Mouse (Mus musculus) left cerebral cortex, postnatal 36 days (tissue): Measurements from ENCODE around the gene Slc16a12. TPM values are rescaled to one million over a fixed set of nuclear protein-coding genes. Genes with fewer than 3 reads are reported as not detected.

Experiments used
- DNase-seq, 2 experiments: peaks; one replicate each; pipeline ENCODE4 v3.0.0; 2021 to 2022; ENCODE audit warnings: low spot score in 2 of 2, mixed read lengths in 1 of 2
- intact Hi-C: fragments of 180-260 bp; cut with DNase I; formaldehyde crosslinking; loops from one replicate; pipeline ENCODE4 v1.15.1; 2025
- total RNA-seq, 2 experiments: library from RNA; stranded (reverse); gene quantifications; 2 replicates each; pipeline ENCODE4 v1.2.3; 2021

Gene Slc16a12
- total RNA-seq, 2 experiments from 2014 or later = 1.8 to 2.7 TPM

GRCm38 (mm10) chr19:34731356-34731755, 15.7 kb downstream of the Slc16a12 start:
- DNase-seq = no peak
- intact Hi-C loops = no loop called here

- DNase-seq = no peak
- intact Hi-C loops = no loop called here
These were observed 16.5 kb downstream of the Slc16a12 start for GRCm38 (mm10) chr19:34730584-34730983.

- intact Hi-C loops = no loop called here
- DNase-seq = no peak
These were observed 17.6 kb downstream of the Slc16a12 start for GRCm38 (mm10) chr19:34729505-34729904.

- intact Hi-C loops = no loop called here
- DNase-seq = no peak
These were observed 20.7 kb downstream of the Slc16a12 start for GRCm38 (mm10) chr19:34726254-34726962.

GRCm38 (mm10) chr19:34725418-34725817, 21.7 kb downstream of the Slc16a12 start:
- no peak for DNase-seq
- intact Hi-C loops = no loop called here

- intact Hi-C loops = no loop called here
These were observed 22.5 kb downstream of the Slc16a12 start for GRCm38 (mm10) chr19:34724598-34724997.

GRCm38 (mm10) chr19:34722541-34722940, 24.5 kb downstream of the Slc16a12 start:
- intact Hi-C loops = no loop called here
- no peak for DNase-seq

More at GRCm38 (mm10) chr19:34724598-34724997, 22.5 kb downstream of the Slc16a12 start:
- no peak for DNase-seq

- intact Hi-C loops = no loop called here
These were observed 27.0 kb downstream of the Slc16a12 start for GRCm38 (mm10) chr19:34720130-34720529.

GRCm38 (mm10) chr19:34718963-34719362, 28.1 kb downstream of the Slc16a12 start:
- DNase-seq = no peak

More at GRCm38 (mm10) chr19:34720130-34720529, 27.0 kb downstream of the Slc16a12 start:
- no peak for DNase-seq

GRCm38 (mm10) chr19:34718478-34718877, 28.6 kb downstream of the Slc16a12 start:
- intact Hi-C loops = no loop called here
- DNase-seq = no peak

More at GRCm38 (mm10) chr19:34718963-34719362, 28.1 kb downstream of the Slc16a12 start:
- intact Hi-C loops = no loop called here

- no peak for DNase-seq
- intact Hi-C loops = no loop called here
These were observed 31.2 kb downstream of the Slc16a12 start for GRCm38 (mm10) chr19:34715895-34716294.

- DNase-seq = no peak
- intact Hi-C loops = no loop called here
These were observed 32.8 kb downstream of the Slc16a12 start for GRCm38 (mm10) chr19:34714250-34714666.

GRCm38 (mm10) chr19:34712050-34712449, 35.0 kb downstream of the Slc16a12 start:
- intact Hi-C loops = no loop called here
- DNase-seq = no peak

- no peak for DNase-seq
- intact Hi-C loops = no loop called here
These were observed 38.9 kb downstream of the Slc16a12 start for GRCm38 (mm10) chr19:34708221-34708620.

GRCm38 (mm10) chr19:34707571-34707970, 39.5 kb downstream of the Slc16a12 start:
- DNase-seq = no peak
- intact Hi-C loops = no loop called here

GRCm38 (mm10) chr19:34706261-34706660, 40.8 kb downstream of the Slc16a12 start:
- intact Hi-C loops = no loop called here
- DNase-seq = no peak

GRCm38 (mm10) chr19:34705141-34705540, 41.9 kb downstream of the Slc16a12 start:
- intact Hi-C loops = no loop called here
- DNase-seq = no peak

GRCm38 (mm10) chr19:34699300-34699699, 47.8 kb downstream of the Slc16a12 start:
- intact Hi-C loops = no loop called here
- DNase-seq = no peak

- intact Hi-C loops = no loop called here
- DNase-seq = no peak
These were observed 48.2 kb downstream of the Slc16a12 start for GRCm38 (mm10) chr19:34698852-34699251.

GRCm38 (mm10) chr19:34698432-34698831, 48.7 kb downstream of the Slc16a12 start:
- no peak for DNase-seq
- intact Hi-C loops = no loop called here

- DNase-seq = no peak
- intact Hi-C loops = no loop called here
These were observed 49.6 kb downstream of the Slc16a12 start for GRCm38 (mm10) chr19:34697461-34697860.
